ENCODE assay signal across 8 mouse cellular contexts in the genomic region with DNA sequence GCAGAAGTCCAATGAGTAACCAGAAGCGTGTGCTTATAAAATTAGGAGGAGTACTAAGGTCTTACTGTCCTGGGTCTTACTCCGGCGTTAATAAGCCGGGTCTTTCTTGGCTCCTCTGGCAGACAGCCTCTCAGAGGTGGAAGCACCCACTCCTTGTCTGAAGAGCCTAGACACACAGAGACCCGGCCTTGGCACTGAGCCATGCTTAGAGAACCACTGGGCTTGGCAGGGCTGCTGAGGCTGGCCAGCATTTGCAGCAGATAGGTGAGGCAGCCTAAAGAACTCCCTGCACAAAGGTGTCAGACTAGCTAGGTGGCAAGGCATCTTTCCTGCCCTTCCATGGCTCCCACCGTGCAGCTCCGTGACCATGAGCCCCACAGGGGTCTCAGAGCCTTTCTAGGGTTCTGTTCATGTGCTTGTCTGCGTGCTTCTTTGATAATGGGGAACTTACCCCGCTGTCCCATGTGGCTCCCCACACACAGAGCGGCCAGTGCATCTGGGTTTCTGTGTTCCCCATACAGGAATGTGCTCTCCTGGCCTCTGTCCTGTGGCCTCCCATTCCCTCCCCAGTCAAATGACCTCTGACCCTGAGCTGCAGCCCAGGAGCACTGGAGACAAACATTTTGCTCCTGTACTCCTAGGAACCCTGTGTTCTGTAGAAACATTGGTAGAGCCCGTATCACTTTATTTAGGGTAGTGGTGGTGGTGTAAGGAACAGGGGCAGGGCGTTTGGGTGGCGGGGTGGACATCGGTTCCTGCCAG. TPM values are rescaled to one million over a fixed set of nuclear protein-coding genes. Genes with fewer than 3 reads are reported as not detected.
DNase-seq lines count a peak whose midpoint lies in the region; ATAC-seq lines count a peak whose summit lies in the region.
"Had no signal": no experiment of that assay in that cellular context is flagged by ENCODE, and none has a peak within 500 bp of the region (broad histone marks: within the 10 kb centered on the region; RNA-seq: fewer than 3 reads in every experiment).

No protein-coding gene starts in this region.

- H3K9me3 ChIP-seq in embryonic facial prominence, embryonic 14.5 days (ENCODE audit: control insufficient read depth, low read length): no peaks in the 10 kb centered on the region
- no peaks in the 10 kb centered on the region for H3K9me3 ChIP-seq in lung, embryonic 16.5 days (ENCODE audit: control insufficient read depth, low read length)

- H3K4me2 ChIP-seq in embryonic facial prominence, embryonic 14.5 days (ENCODE audit: low read depth, low read length): 0 out of 2 replicates have a peak overlapping the region, but pooled peaks have one; percentile 3
- H3K4me2 ChIP-seq in lung, embryonic 16.5 days (ENCODE audit: low read depth, low read length): peak overlapping the region; percentile 7; the same call in 1 of the 2 replicates

- H3K4me1 ChIP-seq in embryonic facial prominence, embryonic 14.5 days (ENCODE audit: control insufficient read depth, insufficient read depth, low read length): peaks cover 22% of the 10 kb centered on the region
- H3K4me1 ChIP-seq in lung, embryonic 16.5 days (replicated peaks; ENCODE audit: control insufficient read depth, insufficient read depth, low read length): peaks cover 79% of the 10 kb centered on the region

- no peaks in the 10 kb centered on the region for H3K36me3 ChIP-seq in embryonic facial prominence, embryonic 14.5 days (ENCODE audit: control insufficient read depth, insufficient read depth, low read length)
- H3K36me3 ChIP-seq in lung, embryonic 16.5 days (ENCODE audit: control insufficient read depth, insufficient read depth, low read length): 0 out of 2 replicates have a peak, but pooled peaks cover 3% of the 10 kb centered on the region

- H3K27me3 ChIP-seq in embryonic facial prominence, embryonic 14.5 days (replicated peaks; ENCODE audit: control insufficient read depth, insufficient read depth, low read length): no peaks in the 10 kb centered on the region
- no peaks in the 10 kb centered on the region for H3K27me3 ChIP-seq in lung, embryonic 16.5 days (ENCODE audit: control insufficient read depth, insufficient read depth, low read depth, low read length)

- no peak overlapping the region; the same call in 1 of the 2 replicates for H3K9ac ChIP-seq in embryonic facial prominence, embryonic 14.5 days (ENCODE audit: low read depth, low read length)
- H3K9ac ChIP-seq in lung, embryonic 16.5 days (ENCODE audit: low read length): peak overlapping the region; percentile 25

- 67% methylated on average over 14 of the region's 14 CpGs for WGBS in embryonic facial prominence, embryonic 14.5 days
- 45% methylated on average over 14 of the region's 14 CpGs for WGBS in lung, embryonic 16.5 days

- 0 out of 2 replicates have a peak, but pooled peaks have one; percentile 16 for ATAC-seq in embryonic facial prominence, embryonic 14.5 days (ENCODE audit: low read depth)
- peak; percentile 82 for ATAC-seq in lung, embryonic 16.5 days (ENCODE audit: low read depth)

- H3K4me3 ChIP-seq in embryonic facial prominence, embryonic 14.5 days (ENCODE audit: low read depth, low read length): no peak overlapping the region
- H3K4me3 ChIP-seq in lung, embryonic 16.5 days (ENCODE audit: low read length): no peak overlapping the region

- DNase-seq in NIH3T3 (ENCODE audit: low read depth): peak; percentile 76
- DNase-seq in embryonic facial prominence, embryonic 14.5 days (ENCODE audit: low spot score): peak; percentile 63
- DNase-seq in kidney, adult 18-20 months: peak; percentile 74
- no peak for DNase-seq in urinary bladder, adult 2 months (ENCODE audit: low spot score)
- no peak for DNase-seq in thymus, adult 18-20 months
- DNase-seq in layer of hippocampus, adult 8-10 months (ENCODE audit: low spot score in 2 of 2): no peak

- H3K27ac ChIP-seq in embryonic facial prominence, embryonic 14.5 days (replicated peaks; ENCODE audit: low read depth, low read length): peak overlapping the region; percentile 71
- peak overlapping the region; percentile 92 for H3K27ac ChIP-seq in lung, embryonic 16.5 days (ENCODE audit: low read length)

RNA-seq across cellular contexts. Expression of gene Tcp11, which starts 54.1 kb away (rescaled TPM):
- polyA plus RNA-seq in embryonic facial prominence, embryonic 14.5 days (2014; fragmentation: Nextera tagmentation; extraction: Ambion mirVana): 1.4 and 2.4 TPM in 2 replicates
- 5.2 and 5.5 TPM in 2 replicates for polyA plus RNA-seq in lung, embryonic 16.5 days (2015; fragmentation: Nextera tagmentation; extraction: Ambion mirVana)
- 0.19 and 0.43 TPM in 2 replicates for polyA plus RNA-seq in urinary bladder, adult 2 months (2012; rRNA removed)
- total RNA-seq in layer of hippocampus, adult 8-10 months (2022): 1 to 10 TPM in 1 of 4 experiments, under 1 TPM in 3; 0.97 to 2.2 (median 0.99) TPM
- total RNA-seq: adrenal gland, postnatal 36 days had no signal

Comparison
In these comparisons a context has a peak if more than half of its experiments do, and no peak if none do; other contexts are left out.
1. DNase-seq: peak in NIH3T3 (single experiment), embryonic facial prominence, embryonic 14.5 days (single experiment) and kidney, adult 18-20 months (single experiment); none in urinary bladder, adult 2 months (single experiment), thymus, adult 18-20 months (0 of 2) and layer of hippocampus, adult 8-10 months (0 of 2).